Mouse (Mus musculus): ENCODE data around the gene Ltb.

Ltb gene

DNA sequence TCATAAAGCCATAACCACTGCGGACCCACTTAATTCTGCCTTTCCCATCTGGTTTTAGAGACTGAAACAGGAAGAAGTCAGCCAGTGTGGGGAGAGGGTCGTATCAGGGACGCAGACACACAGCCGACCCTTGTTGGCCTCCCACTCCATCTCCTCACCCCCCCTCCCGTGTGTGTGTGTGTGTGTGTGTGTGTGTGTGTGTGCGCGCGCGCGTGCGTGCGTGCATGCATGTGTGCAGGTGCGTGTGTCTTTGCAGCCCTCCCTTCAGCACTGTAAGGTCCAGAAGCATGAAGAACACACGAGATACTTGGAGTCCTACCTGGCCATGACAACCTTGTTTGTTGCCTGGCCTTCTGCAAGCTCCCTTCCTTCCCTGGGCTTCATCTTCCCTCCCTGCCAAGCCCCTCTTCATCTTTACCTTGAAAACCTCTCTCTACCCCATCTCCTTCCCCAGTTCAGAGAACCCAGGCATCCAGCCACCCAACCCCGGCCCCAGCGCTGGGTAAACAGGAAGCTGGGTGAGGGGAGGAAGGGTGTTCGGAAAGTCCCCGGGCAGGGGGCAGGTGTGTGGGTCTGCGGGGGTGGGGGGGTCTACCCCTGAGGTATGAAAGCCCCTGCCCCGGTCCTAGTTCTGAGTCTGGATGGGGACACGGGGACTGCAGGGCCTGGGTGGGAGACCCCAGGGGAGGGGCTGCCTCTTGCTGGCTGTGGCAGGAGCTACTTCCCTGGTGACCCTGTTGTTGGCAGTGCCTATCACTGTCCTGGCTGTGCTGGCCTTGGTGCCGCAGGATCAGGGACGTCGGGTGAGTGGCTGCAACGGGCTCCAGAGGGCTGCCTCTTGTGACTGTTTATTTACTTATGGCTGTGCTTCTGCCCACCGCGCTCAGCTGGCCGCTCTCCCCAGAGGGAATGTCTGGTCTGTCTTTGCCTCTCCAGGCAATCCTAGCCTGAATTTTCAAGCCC lies at the start of gene Ltb:
TSS of gene Ltb (plus strand) at position 559 of the 963 bp plus-strand sequence.
- DNase-seq: no peak

DNA sequence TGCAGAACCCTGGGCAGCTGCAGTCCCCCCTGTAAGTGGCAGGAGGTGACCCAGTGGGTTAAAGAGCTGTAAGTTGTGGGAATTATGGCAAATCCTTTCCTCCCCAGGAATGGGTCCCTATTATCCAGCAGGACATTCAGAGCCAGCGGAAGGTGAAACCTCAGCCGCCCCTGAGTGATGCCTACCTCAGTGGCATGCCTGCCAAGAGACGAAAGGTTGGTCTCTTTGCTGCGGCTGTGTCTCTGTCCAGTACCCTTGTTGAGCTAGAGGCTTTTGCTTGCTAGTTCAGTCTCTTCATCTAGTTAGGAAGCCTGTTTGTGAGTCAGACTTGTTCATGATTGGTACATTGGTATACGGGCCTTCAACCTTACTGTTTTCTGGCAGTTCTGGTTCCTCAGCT lies 48.1 kb upstream of the Ltb start:
- DNase-seq: no peak

DNA sequence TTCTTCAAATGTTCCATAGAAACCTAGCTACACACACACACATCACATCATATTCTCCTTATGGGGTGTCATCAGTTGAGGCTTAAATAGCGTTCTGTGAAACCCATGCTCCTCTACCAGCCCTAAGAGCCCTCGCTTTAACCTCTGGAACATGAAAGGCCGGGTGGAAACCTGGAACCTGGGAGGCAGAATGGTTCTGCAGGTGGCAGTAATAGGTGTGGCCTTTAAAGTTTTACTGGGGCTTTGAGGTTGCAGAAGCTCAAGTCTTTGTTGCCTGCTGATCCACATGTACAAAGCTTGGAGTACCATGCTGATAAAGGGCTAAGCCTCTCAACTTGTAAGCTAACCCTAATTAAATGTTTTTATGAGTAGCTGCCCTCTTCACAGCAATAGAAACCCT lies 46.9 kb upstream of the Ltb start:
- DNase-seq: no peak

DNA sequence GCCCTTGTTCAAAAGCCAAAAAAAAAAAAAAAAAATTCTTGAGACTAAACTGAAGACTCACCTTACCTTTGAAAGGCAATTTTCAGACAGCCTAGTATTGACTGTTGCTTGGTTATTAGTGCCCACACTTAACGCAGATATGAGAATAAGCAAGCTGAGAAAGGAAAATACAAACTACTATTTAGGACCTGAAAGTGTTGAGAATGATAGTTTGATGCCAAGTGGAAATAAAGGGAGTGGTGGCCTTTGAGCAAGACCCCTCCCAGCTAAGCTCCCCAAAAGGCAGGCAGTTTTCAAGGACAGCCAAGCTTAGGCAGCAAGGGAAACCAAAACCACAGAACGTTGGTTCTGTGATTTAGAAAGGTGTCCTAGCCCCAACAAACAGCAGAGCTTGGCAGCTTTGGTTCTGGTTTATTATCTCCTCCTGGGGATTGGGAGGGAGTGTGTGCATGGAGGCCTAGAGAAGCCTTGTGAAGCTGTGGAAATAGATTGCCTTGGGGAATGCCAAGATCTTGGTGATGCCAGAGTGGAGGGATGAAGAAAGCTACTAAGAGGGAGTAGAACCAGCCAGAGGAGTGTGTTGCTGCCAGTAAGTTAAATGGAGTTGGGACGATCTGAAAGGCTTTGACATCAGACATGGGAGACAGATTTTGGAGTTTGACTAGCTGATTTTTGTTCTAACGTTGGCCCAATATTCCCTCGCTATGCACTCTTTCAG lies 46.2 kb upstream of the Ltb start:
- DNase-seq: no peak

DNA sequence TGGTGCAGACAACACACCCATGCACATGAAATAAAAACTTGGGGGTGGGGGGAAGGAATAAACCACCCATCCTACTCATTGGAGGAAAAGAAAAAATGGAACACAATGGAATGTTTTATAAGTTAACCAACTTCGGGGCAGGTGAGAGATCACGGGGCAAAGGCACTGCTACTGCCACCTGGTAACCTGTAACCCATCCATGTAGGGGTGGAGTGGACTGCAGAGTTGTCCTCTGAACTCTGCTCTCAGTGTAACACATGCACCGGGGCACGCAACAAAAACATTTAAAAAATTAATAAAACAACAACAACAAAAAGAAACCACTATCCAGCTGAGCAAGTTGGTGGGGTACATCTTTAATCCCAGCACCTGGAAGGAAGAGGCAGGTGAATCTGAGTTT lies 42.1 kb upstream of the Ltb start:
- DNase-seq: no peak

DNA sequence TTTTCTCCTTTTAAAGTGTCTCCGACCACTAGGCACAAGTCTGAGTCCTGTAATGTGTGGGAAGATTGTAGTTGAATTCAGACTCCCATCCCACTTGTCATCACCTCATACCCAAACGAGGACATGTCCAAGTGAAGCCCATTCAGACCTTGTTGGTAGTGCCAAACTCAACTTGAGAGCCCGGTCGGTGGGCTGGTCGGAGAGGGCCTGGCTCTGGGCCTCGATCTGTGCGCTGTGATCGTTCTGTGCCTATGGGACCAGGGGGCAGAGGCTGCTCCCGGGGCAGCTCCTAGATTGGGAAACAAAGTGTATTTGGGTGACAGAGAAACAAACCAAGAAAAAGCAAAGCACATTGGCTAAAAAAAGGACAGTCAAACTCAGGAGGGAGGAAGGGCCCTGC lies 41.2 kb upstream of the Ltb start:
- no peak for DNase-seq

DNA sequence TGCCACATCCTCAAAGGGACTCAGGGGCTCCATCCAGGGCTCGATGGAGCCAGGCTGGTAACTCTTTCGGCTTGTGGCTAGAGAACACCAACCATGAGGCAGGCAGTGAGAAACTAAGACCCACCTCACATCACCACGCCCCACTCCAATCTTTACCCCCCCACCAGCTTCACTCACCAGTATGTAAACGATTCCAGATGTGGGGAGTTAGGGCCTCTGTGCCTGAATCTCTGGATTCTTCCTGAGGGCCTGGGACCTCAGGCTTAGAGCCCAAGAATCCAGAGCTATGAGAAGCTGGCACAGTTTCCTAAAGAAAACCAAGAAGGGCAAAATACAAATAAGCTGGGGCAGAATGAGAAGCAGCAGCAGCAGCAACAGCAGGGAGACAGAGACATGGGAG lies 40.3 kb upstream of the Ltb start:
- no peak for DNase-seq

DNA sequence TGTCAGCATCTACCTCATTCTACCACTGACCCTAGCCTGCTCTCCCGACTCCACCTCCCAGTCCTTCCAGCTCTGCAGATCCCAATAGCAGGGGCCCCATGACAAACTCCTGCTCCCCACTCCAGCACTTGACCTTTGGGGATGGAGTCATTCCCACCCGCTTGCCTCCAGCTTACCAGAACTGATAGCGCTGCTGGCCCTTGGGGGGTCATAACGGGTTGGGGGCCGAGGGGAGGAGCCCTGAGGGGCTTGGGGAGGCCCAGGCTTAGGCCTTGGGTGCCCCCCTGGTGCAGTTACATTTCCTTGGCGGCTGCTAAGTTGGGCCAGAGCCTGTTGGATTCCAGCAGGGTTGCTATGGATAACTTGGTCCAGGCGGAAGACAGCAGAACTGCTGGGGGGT lies 39.6 kb upstream of the Ltb start:
- no peak for DNase-seq

DNA sequence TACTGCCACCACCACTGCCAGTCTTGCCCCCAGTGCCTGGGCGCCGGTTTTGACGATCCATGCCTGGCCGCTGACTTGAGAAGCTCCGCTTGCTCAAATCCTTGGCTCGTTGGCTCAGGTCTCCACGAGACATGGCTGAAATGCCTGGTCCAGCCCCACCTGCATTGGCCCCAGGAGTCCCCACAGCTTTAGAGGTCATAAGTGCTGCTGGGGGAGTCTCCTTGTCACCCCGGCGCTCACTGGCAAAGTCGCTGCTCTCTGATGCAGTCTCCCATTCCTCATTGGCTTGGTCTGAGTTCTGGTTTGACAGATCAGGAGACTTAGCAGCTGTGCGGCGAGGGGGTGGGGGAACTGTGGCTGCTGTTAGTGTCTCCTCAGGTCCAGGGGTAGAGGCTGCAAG lies 38.8 kb upstream of the Ltb start:
- DNase-seq: no peak

DNA sequence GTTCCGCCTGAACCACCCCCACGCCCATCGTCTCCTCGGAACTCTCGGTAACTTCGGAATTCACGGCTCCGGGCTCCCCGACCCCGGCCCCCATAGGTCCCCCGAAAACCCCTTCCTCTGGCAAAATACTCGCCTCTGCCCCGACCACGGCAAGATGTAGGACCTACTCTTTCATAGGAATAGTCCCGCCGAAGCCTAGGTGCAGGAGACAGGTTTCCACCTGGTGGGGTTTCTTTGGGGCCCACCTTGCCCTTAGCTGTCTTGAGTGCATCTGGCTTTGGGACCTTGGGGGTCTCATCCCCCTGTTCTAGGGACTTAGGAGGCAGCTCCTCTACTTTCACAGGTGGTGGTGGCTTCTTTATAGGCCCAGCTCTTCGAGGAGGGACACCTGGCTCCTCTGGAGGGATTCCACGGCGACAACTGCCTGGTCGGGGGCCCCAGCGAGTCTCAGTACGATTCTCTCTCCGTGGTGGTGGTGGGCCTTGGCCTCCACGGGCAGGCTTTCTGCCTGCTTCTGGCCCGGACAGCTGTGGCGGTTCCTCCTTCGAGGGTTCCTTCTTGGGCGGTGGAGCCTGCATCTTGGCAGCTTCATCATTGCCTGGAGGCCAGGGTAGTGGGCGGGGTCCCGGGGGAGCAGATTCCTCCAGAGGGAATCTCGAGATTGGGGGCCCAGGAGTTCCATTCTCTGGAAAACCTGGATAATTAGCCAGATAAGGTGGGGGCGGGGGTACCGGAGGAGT lies 37.6 kb upstream of the Ltb start:
- no peak for DNase-seq

DNA sequence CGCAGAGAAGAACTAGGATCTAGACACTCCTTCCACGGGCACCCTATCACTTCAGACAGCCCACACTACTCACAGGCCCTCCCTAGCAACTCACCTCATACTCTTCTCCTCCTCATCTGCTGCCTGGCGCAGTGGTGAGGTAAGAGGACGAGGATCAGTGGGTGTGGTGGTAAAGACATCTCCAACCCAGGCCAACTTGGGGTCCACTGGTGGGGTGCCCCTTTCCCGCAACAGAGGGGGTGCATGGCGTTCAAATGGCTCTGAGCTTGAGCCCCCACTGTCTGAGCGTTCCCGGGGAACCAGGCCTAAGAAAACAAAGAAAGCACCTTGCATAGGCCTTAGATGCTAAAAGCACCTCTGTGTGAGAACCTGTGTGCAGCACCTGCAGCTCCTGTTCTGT lies 37.0 kb upstream of the Ltb start:
- DNase-seq: no peak

DNA sequence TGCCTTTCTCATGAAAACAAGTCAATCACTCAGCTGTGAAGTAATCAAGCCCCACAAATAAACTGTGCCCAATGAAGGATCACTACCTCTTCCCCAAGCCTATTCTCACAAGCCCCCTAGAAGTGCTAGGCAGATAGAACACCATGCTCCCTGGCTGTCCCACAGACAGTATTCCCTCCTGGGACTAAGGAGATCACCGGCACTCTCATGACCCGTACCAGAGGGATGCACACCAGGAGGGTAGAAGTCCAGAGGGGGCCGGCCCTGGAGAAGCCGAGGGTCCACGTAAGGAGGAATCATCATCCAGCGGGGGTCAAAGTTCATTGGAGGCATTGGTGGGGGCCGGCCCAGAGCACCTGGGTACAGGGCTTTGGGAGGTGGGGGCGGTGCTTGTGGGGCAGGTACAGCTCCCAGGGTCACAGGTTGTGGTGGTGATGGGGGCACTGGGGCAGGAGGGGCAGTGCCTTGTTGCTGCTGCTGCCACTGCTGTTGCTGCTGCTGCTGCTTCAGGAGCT lies 36.5 kb upstream of the Ltb start:
- DNase-seq: no peak

DNA sequence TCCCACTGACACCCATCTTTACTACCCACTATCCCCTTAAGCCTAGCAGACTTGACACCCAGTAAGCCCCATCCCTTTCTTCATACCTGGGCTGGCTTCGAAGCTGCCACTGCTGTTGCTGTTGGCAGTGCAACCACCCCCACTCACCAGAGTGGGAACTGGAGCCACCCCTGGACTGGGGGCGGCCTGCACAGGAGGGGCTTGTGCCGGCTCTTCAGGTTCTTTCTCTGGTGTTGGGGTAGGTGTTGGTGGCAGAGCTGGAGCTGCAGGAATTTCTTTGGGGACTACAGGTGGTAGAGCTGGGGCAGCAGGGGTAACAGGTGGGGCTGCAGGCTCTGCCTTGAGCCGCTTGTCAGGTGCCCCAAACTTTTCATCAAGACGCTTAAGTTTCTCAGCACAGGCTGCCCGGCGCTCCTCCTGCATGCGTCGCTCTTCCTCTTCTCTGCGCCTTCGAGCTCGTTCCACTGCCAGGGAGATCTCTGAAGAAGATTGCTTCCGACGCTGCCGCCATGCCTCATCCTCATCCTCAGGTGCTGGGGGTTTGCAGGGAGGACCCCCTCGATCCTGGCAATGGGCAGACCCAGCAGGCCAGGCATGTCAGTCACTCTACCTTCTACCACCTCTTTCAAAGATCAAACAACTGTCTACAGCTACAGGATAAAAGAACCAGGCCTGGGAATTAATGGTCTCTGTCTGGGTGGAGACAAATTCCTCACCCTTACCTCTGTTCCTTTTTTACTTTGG lies 35.2 kb upstream of the Ltb start:
- no peak for DNase-seq

DNA sequence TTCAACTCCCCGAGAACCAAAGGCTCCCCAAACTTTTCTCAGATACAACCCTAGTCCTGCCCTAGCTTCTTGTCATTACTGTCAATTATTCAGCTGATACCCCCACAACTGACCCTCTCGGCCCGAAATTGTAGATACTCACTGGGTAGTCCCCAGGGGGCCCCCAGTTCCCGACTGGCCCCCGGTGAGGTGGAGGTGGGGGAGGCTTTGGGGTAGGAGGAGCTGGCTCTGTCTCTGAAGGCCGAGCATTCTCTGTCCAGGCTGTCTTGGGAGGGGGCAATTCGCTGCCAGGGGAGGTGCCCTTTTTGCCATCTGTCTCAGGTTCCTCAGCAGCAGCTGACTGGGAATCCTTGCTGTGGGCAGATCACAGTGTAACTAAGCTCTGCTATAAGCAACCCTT lies 34.6 kb upstream of the Ltb start:
- DNase-seq: no peak

DNA sequence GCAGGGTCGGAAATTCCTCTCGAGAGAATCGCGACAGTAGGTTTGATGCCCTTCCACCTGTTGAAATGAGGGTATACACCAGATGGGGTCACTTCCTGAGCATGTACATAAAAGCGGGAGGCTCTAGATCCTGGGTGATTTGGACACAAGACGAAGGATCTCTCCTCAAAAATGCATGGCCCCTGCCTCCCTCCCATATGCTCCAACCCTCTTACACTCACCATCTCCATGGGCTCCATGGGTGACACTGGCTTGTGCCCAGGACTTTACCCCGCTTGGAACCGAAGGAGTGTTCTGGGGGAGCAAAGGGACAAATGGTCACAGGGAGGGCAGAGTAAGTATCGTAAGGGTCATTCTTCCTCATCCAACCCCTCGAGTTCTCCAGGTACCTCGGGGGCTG lies 32.8 kb upstream of the Ltb start:
- no peak for DNase-seq

DNA sequence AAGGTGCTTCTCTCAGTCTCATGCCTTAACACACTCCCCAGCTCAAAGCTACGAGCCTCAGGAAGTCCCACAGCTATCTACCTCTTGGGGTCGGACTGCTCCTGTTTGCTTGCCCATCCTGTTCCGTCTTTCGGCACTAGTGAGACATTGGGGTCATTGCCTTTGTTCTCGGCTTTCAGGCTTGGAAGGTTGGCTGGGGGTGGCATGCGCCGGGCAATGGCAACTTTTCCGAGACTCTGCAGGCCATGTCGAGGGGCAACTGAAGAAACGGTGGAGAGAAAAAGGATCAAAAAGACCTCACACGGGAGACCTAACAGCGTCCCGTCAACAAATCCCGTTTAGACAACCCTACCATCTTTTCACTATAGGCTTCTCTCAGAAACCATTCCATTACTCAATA lies 32.1 kb upstream of the Ltb start:
- no peak for DNase-seq

DNA sequence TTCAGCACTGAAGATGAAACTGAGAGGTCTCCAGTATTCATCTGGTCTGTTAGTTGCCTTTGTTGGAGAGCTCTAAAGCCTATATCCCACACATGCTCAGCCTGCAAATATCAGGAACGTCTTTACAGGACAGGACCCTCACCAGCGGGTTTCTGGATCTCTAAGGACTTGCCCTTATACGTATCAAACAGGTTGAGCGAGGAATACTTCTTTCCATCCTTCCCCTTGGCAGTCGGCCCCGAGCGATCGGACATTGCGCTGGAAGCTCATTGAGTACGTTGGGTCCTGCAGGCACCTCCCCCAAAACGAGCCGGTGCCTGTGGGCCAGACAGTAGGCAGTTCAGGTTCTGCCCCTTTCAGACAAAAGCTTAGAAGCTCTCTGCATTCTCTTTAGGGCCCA lies 31.5 kb upstream of the Ltb start:
- no peak for DNase-seq

DNA sequence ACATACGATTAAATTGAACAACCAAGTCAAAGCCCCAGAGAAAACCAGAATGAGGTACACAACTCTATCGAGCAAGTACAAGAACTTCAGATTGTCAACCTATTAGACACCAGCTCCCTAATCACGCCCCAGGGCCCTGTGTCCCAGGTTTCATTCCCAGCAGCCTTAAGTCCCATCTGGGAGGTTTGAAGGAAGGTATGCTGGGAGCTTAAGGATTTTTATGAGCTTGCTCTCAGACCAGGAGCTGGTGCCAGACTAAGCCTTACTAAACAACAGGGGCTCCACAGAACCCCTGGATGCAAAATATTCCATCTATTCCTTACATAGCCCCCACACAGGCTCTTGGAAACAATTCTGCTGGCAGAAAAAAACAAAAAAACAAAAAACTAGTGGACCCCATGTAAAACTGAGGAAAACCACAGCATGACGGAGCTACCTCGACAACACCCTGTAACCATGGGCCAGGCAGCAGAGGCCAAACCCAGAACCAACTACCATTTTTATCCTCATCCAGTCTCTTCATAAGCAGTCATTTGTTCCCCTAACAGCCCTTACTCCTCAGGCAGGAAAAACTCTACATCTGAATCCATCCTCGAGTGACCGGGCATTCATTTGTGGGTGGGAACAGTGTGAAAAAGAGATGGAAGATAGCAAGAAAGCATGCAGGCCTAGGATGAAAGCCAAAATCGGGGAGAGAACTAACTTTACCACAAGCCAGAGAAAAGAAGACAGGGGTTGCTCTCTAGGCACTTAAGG lies 30.7 kb upstream of the Ltb start:
- no peak for DNase-seq

DNA sequence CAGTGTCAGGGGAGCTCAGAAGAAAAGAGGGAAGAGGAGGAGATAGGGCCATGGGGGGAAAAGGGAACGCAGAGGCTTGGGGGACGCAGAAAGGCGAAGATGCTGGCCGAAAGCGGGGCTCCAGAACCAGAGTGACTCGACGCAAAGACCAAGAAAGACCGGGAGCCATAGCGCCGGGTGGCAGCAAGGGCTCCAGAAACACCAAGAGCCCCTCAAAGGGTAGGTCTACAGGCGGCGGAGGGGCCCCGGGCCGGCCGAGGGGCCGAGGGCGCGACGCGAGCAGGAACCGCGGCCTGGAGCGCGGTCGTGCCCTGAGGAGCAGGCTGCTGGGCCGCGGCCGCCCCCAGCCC lies 30.0 kb upstream of the Ltb start:
- peak; percentile 50 for DNase-seq

DNA sequence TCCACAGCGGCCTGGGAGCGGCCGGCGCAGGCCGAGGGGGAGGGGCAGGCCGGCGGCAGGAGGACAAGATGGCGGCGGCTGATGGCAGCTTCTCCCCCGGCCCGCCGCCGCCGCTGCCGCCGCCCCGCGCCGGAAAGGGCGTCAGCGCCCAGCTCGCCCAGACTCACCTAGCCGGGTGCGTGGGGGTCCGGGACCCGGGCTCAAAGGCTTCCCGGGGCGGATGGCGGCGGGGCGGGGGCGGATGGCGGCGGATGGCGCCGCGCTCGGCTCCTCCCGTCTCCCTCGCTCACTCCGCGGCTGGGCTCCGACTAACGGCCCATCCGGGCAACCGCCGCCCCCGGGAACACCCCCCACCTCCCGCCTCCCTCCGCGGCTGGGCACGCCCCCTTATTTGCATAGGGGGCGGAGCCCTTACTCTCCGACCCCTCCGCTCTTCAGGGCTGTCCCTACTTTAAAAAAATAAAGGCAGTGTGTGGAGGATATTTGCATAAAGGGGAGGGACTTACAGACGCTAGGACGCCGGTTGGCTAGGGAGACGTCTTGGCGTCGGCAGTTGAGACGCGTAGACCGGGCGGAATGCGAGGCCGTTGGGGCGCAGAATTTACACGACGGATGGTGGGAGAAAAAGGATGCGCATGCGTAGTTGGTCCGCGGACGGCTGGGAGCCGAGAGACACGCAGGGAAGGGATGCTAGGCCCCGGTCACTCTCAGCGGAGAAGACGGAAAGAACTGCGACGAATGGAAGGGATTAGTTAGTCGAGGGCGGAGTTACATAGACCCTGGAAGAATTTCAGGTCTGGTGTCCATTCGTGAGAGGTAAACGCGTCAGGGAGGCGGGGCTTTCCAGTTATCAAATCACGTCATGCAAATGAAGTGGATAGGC lies 29.4 kb upstream of the Ltb start, which contains the start of gene Prrc2a:
TSS of gene Prrc2a (minus strand) at position 330 of the 883 bp plus-strand sequence.
- DNase-seq: peak; percentile 99

Data from cerebellum, adult 11 months (tissue).